Mouse (Mus musculus): ENCODE measurements at regions not wholly inside any gene's neighbourhood (a gene's known extent, or its start where the extent isn't known, plus 50 kb on each side); places are given as distances from the start of the nearest gene placed in this dataset.

DNA sequence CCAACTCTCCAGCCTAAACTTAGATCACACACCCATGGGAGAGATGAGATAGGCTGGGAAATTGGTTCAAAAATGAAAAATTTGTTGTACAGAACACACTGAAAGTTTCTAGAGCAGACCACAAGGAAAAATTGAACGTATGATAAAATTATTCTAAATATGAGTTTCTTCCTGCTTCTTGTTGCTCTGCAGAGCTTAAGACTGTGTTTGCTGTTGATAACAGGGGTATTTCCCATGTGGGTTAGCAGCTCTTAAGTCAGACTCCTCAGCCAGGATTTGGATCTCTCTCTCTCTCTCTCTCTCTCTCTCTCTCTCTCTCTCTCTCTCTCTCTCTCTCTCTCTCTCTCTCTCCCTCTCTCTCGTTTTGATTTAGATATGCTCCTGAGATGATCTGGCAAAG lies 173.5 kb upstream of the Stt3b start:
- DNase-seq, result no peak

DNA sequence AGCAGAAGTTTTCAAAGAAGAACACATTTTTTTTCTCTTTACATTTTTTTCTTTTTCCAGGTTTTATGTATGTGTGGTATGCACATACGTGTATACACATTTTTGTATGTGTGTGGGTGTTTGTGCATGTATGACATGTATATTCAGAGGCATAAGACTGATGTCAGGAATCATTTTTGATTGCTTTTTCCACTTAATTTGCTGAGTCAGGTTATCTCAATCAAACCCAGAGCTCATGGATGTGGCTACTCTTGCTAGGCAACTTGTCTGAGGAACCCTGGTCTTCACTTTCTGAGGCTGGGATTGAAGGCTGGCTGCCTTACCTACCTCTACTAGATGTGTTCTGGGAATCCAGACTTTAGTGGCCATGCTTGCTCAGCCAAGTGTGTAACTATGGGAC lies 174.2 kb upstream of the Stt3b start:
- DNase-seq, result no peak

DNA sequence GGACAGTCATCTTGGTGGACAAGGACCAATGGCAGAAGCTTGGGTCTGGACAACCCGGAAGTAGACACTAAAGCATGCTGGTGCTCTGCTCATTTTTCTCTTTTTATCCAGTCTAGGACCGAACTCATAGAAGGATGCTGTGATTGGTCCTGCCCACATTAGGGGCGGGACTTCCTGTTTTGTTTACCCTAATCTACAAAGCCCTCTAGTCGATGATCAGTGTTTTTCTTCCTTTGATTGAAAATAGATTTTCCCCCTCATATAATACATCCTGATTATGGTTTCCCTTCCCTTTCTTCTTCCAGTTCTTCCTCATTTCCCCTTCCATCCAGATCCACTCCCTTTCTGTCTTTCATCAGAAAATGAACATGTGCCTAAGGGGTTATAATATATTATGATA lies 175.0 kb upstream of the Stt3b start:
- DNase-seq, result no peak

DNA sequence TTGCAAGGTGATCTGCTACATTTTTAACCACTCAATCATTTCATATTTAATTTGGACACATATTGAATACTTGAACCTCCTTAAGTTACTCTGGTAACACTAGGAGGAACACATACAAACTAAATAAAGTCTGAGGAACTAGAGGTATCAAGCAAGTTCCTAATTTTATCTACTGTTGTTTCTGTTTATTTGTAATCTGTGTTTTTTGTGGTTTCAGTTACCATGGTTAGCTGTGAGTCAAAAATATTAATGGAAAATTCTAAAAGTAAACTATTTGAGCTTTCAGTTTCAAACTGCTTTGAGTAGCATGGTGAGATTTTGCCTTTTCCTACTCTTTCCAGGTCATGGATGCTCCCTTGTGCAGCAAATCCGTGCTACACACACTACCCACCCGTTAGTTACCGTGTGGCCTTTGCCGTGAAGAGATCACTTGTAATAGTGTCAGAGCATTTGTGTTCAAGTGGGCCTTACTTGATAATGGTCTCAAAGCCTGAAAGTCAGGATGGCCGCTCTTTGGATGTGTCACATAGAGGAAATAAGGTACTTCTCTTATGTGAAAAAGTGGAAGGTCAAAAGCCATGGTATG lies 177.0 kb upstream of the Stt3b start:
- no peak for DNase-seq

DNA sequence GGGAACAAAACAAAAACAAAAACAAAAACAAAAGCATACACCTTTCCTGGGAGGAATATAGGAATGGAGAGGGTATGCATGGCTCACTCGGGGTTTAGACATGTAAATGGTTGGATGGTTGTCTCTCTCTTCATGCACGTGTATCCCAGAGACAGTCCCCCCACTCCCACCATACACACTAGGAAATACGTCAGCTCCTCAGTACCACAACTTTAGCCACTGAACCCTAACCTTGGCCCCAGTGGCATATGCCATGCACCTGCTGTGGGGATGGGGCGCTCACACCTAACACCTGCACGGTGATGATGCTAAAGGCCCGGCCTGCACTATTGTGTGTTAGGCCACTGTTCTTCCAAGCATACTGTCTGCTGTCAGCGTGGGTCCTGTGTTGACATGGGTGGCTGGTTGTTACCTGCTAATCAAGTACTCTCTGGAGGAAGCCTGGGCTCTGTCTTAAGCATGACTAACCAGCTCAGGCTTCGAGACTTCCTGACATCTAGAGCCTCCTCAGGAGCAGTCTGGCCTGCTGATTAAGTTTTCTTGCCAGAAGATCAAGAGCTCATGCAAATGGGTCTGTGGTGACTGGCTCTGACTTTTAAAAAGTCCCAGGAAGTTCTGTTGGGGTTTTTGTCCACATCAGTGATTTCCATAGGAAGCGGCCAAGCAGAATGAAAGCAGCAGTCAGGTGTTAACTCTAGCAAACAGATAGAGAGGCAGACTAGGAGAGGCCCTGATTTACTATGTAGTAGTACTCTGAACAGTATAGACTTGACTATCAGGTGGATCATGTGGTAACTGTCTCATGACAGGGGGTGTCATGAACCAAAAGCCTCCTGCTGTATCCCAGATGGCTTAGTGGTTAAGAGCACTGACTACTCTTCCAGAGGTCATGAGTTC lies 178.9 kb upstream of the Stt3b start:
- DNase-seq, result no peak

DNA sequence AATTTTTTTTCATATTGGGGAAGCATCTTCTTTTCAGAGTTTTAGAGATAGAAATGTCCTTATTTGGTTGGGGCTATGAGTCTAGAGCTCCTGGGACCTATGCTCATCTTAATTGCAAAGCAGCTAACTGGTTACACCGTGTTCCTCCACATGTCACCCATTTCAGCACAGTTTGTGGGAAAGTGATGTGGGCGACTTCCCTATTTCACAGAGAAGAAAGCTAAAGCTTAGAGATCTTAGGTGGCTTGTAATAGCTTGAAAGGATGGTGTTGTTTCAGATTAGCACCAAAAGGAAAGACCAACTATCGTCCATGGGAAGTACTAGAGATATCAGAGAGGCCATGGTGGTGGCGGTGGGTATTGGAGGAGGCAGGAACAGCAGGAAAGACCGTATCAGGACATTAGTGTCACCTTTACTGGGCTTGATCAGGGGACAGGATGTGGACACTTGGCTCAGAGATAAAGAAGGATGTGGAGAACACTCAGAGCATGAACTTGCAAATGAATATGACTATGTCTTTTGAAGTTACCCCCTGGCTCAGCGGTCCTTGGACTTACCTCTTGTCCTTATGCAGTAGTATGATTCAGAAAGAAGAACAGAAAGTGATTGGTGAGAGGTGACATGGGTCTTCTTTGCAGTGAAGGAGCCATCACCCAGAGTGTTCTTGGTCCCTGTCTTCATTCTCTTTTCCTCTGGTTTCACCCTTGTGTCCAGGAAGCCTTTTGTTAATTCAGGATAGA lies 182.4 kb upstream of the Stt3b start:
- DNase-seq, result no peak

DNA sequence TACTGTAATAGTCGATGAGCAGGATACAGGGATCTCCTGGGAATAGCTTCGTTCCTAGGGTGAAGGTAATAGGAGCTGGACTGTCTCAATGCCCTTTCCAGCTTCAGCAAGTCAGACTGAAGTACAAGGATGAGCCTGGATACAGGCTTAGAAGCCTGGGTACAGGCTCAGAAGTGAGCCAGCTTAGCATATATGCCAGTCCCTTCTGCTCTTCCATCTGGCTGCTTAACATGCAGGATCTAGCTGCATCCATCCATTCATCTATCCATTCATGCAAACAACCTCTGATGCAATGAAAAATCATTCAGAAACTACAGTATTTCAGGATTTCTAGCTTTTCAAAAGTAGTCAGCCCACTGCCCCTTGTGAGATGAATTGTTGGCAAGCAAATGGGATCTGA lies 183.5 kb upstream of the Stt3b start:
- DNase-seq, result no peak

DNA sequence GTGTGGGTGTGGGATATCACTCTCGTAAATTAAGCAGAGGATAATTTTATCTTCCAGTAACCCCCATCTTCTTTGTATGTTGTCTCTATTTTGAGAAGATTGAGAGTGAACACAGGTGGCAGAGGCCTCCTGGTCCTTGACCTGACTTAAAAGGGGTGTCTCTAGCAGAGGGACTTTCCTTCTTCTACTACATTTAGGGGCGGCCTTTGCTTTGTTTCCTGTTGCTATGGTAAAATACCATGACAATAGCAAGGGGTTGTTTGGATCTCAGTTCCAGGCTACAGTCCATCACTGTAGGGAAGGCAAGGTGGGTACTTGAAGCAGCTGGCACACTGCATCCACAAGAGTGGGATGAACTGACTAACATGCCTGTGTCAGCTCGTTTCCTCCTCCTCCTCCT lies 189.3 kb upstream of the Stt3b start:
- DNase-seq, result no peak

DNA sequence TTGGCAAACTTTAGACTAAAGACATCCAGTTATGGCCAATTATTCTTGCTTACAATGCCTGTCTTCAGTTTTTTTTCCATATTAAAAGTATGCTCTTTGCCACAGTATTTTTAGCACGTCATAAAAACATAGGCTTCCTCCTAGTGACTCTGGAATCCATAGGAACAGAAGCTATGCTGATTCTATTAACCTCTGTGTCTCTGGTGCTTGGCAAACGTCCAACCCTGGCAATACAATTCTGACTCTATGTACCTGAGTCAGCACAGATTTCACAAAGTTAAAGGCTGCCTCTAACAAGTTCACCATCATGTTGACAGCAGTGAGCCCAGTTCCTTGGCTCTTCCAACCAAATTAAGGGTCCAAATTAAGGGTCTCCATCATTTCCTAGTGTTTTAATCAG lies 194.6 kb upstream of the Stt3b start:
- no peak for DNase-seq

DNA sequence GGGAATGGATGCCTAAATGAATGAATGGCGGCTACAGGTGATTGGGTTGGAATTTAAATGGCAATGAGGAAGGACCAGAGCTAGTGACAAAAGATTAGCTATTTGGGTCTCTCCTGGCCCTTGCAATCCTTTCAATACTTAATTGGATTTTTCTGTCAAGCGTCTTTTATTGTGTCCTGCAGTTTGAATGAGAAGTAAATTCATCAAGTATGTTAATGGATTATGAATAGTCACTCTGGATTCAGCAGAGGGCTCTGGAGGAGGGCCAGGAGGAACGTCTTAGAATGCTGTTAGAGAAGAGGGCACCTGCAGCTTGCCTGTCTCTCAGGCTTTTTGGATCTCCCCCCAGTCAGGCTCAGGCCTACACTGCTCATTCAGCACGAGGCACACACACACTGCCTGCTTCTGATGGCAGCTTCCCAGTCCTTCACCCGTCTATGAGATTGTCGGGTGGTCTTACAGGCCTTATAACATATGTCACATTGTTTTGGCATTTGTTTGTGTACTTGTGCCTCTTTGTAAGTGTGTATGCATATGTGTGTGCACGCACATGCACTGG lies 197.0 kb upstream of the Stt3b start:
- DNase-seq, result no peak

DNA sequence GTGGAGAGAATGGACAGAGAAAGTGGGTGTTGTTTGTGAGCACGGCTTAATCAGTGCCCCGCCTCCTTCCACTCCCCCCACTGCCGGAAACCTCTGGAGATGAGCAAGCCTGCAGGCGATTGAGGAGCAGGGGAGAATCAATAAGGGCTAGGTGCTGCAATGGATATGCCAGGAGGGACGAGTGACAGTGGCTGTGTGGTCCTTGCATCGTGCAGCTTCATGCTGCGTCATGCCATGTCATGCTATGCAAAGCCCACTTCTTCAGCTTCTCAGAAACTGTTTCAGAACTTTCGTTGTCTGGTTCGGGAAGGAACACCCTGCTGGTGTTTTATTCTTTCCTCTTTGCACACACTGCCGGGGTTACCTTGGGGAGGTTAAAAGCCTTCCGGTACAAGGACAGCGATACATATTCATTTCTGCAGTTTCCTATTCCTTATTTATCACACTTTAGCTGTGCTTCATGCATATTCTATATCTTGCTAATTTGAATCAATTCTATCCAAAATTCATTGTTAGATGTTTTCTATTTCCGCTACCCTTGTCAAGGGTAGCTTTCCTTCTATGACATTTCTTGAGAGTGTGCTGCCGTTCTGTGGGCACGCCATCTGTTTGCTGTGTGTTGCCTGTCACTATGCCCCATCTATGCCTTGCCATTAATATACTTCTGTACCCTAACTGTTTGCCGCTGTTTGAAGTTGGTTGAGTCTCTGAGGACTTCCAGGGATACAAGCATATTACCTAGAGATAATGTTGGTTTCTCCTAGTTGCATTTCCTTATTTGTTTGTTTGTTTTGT lies 202.8 kb upstream of the Stt3b start:
- no peak for DNase-seq

DNA sequence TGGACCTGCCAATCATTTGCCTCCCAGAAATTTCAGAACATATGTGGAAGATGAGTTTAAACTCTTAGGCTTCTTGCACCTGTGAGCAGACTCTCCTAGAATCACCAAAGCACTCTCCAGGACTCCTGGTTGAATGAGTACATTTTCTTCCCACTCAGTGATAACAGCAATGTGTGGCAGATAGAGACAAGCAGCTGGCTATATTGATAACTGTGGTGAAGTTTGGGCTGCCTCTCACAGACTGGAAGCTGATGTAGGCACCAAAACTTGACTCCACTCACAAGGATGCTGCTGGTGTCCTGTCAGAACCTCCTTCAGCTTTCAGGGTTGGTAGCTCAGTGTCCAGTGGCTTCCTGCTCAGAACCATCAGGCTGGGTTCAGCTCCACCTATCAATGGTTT lies 207.7 kb upstream of the Stt3b start:
- DNase-seq, result no peak

DNA sequence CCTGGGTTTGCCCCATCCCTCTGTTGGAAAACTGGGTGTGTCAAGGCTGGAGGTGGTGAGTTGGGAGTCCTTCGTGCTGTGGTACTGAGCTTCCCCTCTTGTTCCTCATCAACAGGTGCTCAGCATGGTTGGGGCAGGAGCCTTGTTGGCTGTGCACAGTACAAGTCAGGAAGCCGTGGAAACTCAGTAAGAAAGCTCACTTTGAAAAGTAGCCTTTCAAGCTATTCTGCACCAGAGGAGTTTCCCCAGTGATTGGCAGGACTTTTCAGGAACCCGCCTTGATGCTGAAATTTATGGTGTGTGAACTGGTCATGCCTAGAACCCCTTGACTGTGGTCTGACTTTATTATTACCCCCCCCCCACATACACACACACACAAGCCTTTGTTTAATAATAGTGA lies 213.9 kb upstream of the Stt3b start:
- no peak for DNase-seq

DNA sequence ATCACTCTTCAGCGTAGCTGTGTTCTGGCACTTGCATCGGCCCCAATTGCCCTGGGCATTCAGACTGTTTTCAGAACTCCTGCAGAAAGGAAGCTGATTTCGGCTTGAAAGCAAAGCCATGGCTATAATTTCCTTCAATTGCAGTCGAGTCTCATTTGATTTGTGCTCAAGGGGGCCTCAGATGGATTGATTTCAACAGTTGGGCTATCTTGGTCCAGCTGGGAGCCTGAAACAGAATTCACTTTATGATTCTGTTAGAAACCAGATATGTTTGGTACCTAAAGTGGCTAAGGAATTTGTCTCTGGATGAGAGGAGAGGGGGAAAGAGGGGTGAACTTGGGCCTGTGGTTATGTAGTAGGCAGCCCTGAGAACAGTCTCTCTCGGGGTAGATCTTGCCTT lies 214.4 kb upstream of the Stt3b start:
- DNase-seq, result no peak

DNA sequence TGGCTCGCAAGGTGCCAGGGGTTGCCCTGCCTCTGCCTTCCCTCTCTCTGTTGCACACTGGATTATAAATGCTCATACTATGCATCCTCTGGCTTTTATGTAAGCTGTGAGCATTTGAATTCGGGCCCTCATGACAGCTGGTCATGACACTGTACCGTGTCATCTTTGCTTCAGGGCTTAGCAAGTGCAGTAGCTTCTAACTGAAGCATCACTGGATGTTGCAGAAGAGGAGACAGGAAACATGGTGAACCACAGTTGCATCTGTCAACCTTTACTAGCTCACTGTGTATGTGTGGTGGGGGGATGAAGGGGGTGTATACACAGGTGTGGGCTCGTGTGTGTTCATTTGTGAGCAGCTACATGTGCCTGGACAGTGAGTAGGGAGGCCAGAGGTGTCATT lies 216.1 kb upstream of the Stt3b start:
- no peak for DNase-seq

DNA sequence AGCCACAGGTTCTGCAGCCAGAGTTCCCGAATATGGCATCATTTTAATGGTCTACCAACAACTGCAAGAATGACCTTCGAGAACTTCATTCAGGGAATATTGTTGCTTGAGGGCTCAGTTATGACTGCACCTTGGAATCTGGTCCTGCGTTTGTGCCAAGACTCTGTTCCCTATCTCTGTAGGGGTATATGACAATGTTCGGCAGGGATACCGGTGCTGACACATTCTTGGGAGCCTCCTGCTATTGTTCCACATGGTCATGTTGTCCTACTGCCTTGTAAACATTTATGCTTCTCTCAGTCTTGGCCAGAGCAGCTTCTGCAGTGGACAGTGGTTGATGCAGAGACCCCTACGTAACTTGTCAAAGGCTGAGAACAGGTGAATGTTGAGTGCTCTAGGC lies 216.8 kb upstream of the Stt3b start:
- DNase-seq, result no peak

DNA sequence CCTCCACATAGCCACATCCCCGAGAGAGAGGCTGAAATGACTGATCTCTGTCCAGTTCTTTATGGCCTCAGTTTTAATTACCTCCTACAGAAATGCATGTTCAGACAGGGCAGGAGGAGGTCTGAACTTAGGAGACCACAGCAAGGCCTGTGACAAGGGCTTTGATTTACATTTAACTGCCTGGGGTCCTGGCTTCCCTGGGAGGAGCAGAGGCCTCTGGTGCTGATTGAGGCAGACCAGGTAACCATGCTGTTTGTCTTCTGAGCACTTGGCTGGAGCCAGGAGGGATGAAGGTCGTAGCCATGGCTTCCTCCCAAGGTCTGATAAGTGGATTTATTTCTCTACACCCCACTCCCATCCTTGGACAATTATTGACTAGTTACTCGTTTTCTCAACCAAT lies 224.0 kb upstream of the Stt3b start:
- no peak for DNase-seq

DNA sequence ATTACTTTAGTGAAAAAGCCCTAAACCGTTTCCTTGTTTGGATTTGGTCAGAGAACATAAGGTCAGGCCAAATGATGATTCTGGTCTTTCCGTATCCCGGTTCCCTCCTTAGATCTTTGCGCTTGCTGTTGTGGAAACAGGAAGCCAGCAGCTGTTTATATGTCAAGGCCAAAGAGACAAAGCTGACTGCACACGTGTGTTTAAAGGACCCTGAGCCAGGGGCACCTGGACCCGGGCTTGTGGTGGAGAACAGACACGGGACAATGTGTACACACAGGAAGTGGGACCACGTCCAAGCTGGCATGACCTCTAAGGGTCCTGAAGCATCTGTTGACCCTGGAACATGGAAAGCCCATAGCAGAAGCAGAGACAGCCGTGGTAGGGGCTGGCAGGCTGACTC lies 233.4 kb upstream of the Stt3b start:
- no peak for DNase-seq

DNA sequence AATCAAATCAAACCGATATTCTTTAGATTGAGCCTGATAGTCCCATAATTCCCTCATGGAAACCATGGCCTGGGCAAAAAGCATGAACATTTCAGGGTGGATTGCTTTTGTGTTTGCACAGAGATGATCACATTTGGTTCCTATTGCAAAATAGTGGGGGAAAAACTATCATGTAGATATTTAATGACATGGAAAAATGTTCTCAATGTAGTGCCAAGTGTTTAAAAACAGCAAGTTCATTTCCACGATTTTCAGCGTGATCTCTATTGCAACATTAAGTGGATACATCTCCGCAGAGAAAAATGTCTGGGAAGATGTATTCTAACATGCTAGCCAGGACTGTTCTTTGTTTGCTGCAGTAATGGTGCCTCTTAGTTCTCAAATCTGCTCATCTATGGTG lies 235.0 kb upstream of the Stt3b start:
- DNase-seq, result no peak

DNA sequence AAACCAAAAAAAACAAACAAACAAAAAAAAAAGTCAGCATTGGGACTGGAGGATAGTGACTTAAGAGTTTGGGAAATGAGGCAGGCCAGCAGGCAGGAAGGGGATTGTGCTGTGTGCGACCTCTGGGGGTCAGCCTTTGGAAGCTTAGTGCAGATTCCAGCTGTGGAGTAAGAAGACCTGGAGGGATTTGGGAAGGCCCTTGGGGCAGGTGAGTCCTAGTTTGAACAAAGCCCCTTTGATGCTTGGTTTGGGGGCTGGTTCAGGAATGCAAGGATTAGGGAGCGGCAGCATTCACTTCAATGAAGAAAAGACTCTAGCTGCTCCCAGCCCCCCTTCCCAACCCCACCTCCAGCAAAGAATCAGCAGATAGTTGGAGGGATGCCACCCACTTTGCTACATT lies 235.6 kb upstream of the Stt3b start:
- no peak for DNase-seq

DNA sequence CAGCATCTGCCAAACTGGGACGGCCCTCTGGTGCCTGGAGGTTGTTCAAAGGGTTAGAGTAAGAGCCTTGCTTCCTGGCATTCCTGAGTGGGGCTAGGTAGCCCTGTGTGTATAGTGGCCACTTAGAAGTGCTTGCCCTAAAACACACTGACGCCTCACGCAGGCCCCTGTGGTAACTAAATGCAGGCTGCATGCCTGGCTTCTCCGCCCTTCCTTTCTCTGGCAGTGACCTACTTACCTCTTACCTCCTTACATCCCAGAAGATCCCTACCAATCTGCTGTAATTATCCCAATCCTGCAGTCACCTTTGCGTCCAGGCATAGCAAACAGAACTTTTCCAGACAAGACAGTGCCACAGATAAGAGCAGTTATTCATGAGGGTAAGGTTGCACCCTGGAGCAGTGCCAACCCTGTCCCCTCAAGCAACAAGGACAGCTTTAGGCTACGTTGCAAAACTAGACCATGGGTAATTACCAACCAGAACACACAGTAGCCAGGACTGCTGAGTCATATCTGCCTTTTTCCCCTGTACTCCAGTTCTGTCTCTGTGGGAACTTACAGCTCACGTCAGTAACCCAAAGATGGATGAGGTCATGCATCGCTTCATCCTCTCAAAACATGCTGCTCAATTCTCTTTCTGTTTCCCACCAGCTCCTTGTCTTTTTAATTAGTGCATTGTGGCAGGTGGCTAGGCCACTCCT lies 237.6 kb upstream of the Stt3b start:
- no peak for DNase-seq

Measured in gastrocnemius, postnatal 25 days (tissue).